Mouse (Mus musculus): Measurements from ENCODE around the gene Kirrel. TPM values are rescaled to one million over a fixed set of nuclear protein-coding genes. Genes with fewer than 3 reads are reported as not detected.

Kirrel gene
- polyA plus RNA-seq, 1 experiment from 2014 or later: 2.7 TPM

GRCm38 (mm10) chr3:87175438-87175815 lies 880 bp upstream of the Kirrel start:
- no peaks in the 10 kb centered on the region for H3K9me3 ChIP-seq (replicated peaks)
- H3K27me3 ChIP-seq (replicated peaks): peaks cover 63% of the 10 kb centered on the region
- WGBS (ENCODE audit: insufficient replicate concordance): 23% methylated on average over 3 of the region's 3 CpGs
- ATAC-seq: no peak
- no peak overlapping the region for H3K4me3 ChIP-seq
- peaks cover 37% of the 10 kb centered on the region for H3K4me1 ChIP-seq
- H3K9ac ChIP-seq: no peak overlapping the region
- no peak overlapping the region for H3K27ac ChIP-seq
- no peaks in the 10 kb centered on the region for H3K36me3 ChIP-seq
- peak overlapping the region; percentile 71; the same call in 1 of the 2 replicates for H3K4me2 ChIP-seq

GRCm38 (mm10) chr3:87174769-87175437 lies 356 bp upstream of the Kirrel start:
- H3K9me3 ChIP-seq (replicated peaks): no peaks in the 10 kb centered on the region
- peak overlapping the region; percentile 55 for H3K4me3 ChIP-seq
- H3K4me2 ChIP-seq: peak overlapping the region; percentile 71
- no peak for ATAC-seq
- 1% methylated on average over 25 of the region's 25 CpGs for WGBS (ENCODE audit: insufficient replicate concordance)
- H3K36me3 ChIP-seq: no peaks in the 10 kb centered on the region
- peaks cover 63% of the 10 kb centered on the region for H3K27me3 ChIP-seq (replicated peaks)
- H3K4me1 ChIP-seq: peaks cover 42% of the 10 kb centered on the region
- H3K9ac ChIP-seq: 0 out of 2 replicates have a peak overlapping the region, but pooled peaks have one; percentile 39
- H3K27ac ChIP-seq: no peak overlapping the region

DNA sequence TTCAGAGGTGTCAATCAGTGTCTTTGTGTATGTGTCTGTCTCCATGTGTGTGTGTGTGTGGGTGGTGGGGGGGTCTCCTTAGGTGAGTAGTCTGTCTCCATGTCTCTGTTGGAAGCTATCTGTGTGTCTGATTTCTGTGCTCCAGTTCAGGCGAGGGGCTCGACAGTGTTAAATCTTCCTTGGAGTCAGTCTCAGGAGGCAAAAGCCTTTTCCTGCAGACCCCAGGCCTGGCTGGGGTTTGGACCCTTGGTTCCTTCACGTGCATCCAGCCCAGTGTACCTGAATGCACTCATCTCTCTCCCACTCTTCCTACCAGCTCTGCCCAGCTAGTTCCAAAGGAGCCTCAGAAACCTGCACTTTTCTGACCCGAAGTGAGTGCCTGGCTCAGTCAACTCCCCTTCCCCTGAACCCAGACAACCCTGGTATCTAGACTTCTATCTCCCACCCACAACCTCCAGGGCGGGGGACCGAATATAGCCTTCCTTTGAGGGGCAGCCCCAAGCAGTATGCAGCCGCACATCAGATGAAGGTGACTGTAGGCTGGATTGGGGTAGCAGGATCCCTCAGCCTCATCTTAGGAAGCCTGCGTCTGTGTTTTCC lies 961 bp downstream of the Kirrel start:
- Histone ChIP-seq H3K9me3 (replicated peaks) (no peaks in the 10 kb centered on the region), H3K36me3 (no peaks in the 10 kb centered on the region), H3K4me2 (peak overlapping the region; percentile 71), H3K4me3 (peak overlapping the region; percentile 55), H3K4me1 (peaks cover 55% of the 10 kb centered on the region), H3K9ac (peak overlapping the region; percentile 39; the same call in 1 of the 2 replicates), H3K27me3 (replicated peaks) (peaks cover 63% of the 10 kb centered on the region), H3K27ac (no peak overlapping the region)
- ATAC-seq: no peak
- WGBS (ENCODE audit: insufficient replicate concordance): 8% methylated on average over 8 of the region's 8 CpGs

DNA sequence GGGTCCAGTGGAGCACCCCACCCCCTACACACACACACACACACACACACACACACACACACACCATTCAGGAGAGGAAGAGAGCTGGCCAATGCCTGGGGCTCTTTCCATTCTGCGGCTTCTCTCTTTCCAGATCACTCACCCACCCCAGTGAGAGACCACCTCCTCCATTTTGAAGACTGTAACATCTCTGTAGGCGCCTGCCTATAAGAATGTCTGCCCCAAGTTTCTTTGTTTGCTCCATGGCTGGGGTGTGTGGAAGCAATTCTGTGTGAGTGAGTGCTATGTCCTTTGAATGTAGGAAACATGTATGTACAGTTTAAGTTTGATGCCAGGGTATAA lies 1.5 kb downstream of the Kirrel start:
- H3K9me3 ChIP-seq (replicated peaks): no peaks in the 10 kb centered on the region
- no peaks in the 10 kb centered on the region for H3K36me3 ChIP-seq
- H3K9ac ChIP-seq: peak overlapping the region; percentile 39; the same call in 1 of the 2 replicates
- peak overlapping the region; percentile 71 for H3K4me2 ChIP-seq
- H3K4me3 ChIP-seq: peak overlapping the region; percentile 55
- 22% methylated on average over 2 of the region's 2 CpGs for WGBS (ENCODE audit: insufficient replicate concordance)
- peaks cover 63% of the 10 kb centered on the region for H3K27me3 ChIP-seq (replicated peaks)
- H3K4me1 ChIP-seq: peaks cover 60% of the 10 kb centered on the region
- no peak overlapping the region for H3K27ac ChIP-seq
- no peak for ATAC-seq

- Histone ChIP-seq H3K27ac (no peak overlapping the region), H3K9ac (0 out of 2 replicates have a peak overlapping the region, but pooled peaks have one; percentile 39), H3K4me2 (peak overlapping the region; percentile 71), H3K27me3 (replicated peaks) (peaks cover 63% of the 10 kb centered on the region), H3K4me3 (peak overlapping the region; percentile 55), H3K9me3 (replicated peaks) (no peaks in the 10 kb centered on the region), H3K4me1 (peaks cover 61% of the 10 kb centered on the region), H3K36me3 (no peaks in the 10 kb centered on the region)
- 7% methylated on average over 15 of the region's 15 CpGs for WGBS (ENCODE audit: insufficient replicate concordance)
- ATAC-seq: peak; percentile 25; the same call in 1 of the 2 replicates
Measured at GRCm38 (mm10) chr3:87172351-87173102, 2.0 kb downstream of the Kirrel start.

GRCm38 (mm10) chr3:87171201-87172100 lies 3.1 kb downstream of the Kirrel start:
- WGBS (ENCODE audit: insufficient replicate concordance): 51% methylated on average over 13 of the region's 13 CpGs
- Histone ChIP-seq H3K9ac (no peak overlapping the region), H3K27ac (no peak overlapping the region), H3K36me3 (no peaks in the 10 kb centered on the region), H3K4me2 (peak overlapping the region; percentile 71), H3K4me1 (peaks cover 61% of the 10 kb centered on the region), H3K9me3 (replicated peaks) (no peaks in the 10 kb centered on the region), H3K27me3 (replicated peaks) (peaks cover 53% of the 10 kb centered on the region), H3K4me3 (peak overlapping the region; percentile 55; the same call in 1 of the 2 replicates)
- ATAC-seq: no peak

- 17% methylated on average over 5 of the region's 5 CpGs for WGBS (ENCODE audit: insufficient replicate concordance)
- Histone ChIP-seq H3K27ac (no peak overlapping the region), H3K36me3 (no peaks in the 10 kb centered on the region), H3K9ac (no peak overlapping the region), H3K27me3 (replicated peaks) (peaks cover 33% of the 10 kb centered on the region), H3K4me2 (no peak overlapping the region), H3K4me3 (no peak overlapping the region), H3K9me3 (replicated peaks) (no peaks in the 10 kb centered on the region), H3K4me1 (peaks cover 53% of the 10 kb centered on the region)
- ATAC-seq: peak; percentile 73
Measured at GRCm38 (mm10) chr3:87169402-87170015, 5.0 kb downstream of the Kirrel start.

GRCm38 (mm10) chr3:87168756-87169155 lies 5.8 kb downstream of the Kirrel start:
- no peaks in the 10 kb centered on the region for H3K9me3 ChIP-seq (replicated peaks)
- H3K4me3 ChIP-seq: no peak overlapping the region
- H3K36me3 ChIP-seq: no peaks in the 10 kb centered on the region
- H3K27ac ChIP-seq: no peak overlapping the region
- peaks cover 50% of the 10 kb centered on the region for H3K4me1 ChIP-seq
- peaks cover 26% of the 10 kb centered on the region for H3K27me3 ChIP-seq (replicated peaks)
- H3K9ac ChIP-seq: no peak overlapping the region
- WGBS (ENCODE audit: insufficient replicate concordance): 53% methylated on average over 7 of the region's 7 CpGs
- ATAC-seq: no peak
- H3K4me2 ChIP-seq: no peak overlapping the region

GRCm38 (mm10) chr3:87167621-87168020 lies 6.9 kb downstream of the Kirrel start:
- Histone ChIP-seq H3K36me3 (no peaks in the 10 kb centered on the region), H3K27me3 (replicated peaks) (peaks cover 14% of the 10 kb centered on the region), H3K27ac (no peak overlapping the region), H3K4me2 (no peak overlapping the region), H3K9ac (no peak overlapping the region), H3K4me3 (no peak overlapping the region), H3K9me3 (replicated peaks) (no peaks in the 10 kb centered on the region), H3K4me1 (peaks cover 42% of the 10 kb centered on the region)
- WGBS (ENCODE audit: insufficient replicate concordance): 65% methylated on average over 6 of the region's 6 CpGs
- no peak for ATAC-seq

DNA sequence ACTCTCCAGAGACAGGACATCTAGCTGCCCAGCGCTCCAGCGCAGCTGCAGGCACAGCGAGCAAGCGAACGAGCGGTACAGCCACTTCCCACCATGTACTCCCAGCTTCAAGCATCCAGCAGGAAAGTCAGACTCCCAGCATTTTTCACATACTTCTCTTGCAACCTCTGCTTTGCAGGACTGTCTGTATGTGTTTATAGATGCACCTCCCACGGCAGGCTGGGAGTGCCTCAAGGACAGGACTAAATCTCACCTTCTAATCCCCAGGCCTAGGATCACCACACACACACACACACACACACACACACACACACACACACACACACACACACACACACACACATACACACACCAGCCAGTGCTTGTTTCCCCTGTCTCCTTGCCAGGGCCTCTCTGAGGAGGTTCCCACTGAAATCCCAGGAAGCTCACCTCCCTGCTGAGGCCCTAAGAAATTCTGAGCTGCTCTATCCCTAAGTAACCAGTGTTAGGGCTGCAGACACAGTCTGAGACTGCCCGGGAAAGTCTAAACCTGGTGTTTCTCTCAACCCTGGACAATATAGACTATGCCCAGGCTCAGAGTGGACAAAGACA lies 9.2 kb downstream of the Kirrel start:
- no peaks in the 10 kb centered on the region for H3K27me3 ChIP-seq (replicated peaks)
- no peaks in the 10 kb centered on the region for H3K9me3 ChIP-seq (replicated peaks)
- peaks cover 24% of the 10 kb centered on the region for H3K4me1 ChIP-seq
- H3K9ac ChIP-seq: no peak overlapping the region
- H3K4me2 ChIP-seq: no peak overlapping the region
- H3K27ac ChIP-seq: peak overlapping the region; percentile 26; the same call in 1 of the 2 replicates
- H3K4me3 ChIP-seq: no peak overlapping the region
- ATAC-seq: no peak
- no peaks in the 10 kb centered on the region for H3K36me3 ChIP-seq
- 71% methylated on average over 8 of the region's 8 CpGs for WGBS (ENCODE audit: insufficient replicate concordance)

Data from liver, embryonic 12.5 days (tissue).